Mouse (Mus musculus): ENCODE measurements around the gene Immp2l. TPM values are rescaled to one million over a fixed set of nuclear protein-coding genes. Genes with fewer than 3 reads are reported as not detected.

The Immp2l gene
- polyA plus RNA-seq, 1 experiment, result 129 TPM

GRCm38 (mm10) chr12:41941853-41942252 is 918.0 kb downstream of the Immp2l start:
- Histone ChIP-seq H3K4me3 (ENCODE audit: insufficient read depth, low read depth, low read length) (no peak overlapping the region), H3K27ac (replicated peaks; ENCODE audit: low read depth, low read length) (no peak overlapping the region), H3K4me1 (ENCODE audit: control insufficient read depth, insufficient read depth, insufficient read length, low read length) (no peaks in the 10 kb centered on the region)

GRCm38 (mm10) chr12:41944079-41944672 is 920.3 kb downstream of the Immp2l start:
- Histone ChIP-seq H3K27ac (replicated peaks; ENCODE audit: low read depth, low read length) (no peak overlapping the region), H3K4me1 (ENCODE audit: control insufficient read depth, insufficient read depth, insufficient read length, low read length) (no peaks in the 10 kb centered on the region), H3K4me3 (ENCODE audit: insufficient read depth, low read depth, low read length) (no peak overlapping the region)

- no peaks in the 10 kb centered on the region for H3K4me1 ChIP-seq (ENCODE audit: control insufficient read depth, insufficient read depth, insufficient read length, low read length)
- H3K4me3 ChIP-seq (ENCODE audit: insufficient read depth, low read depth, low read length), result no peak overlapping the region
- H3K27ac ChIP-seq (replicated peaks; ENCODE audit: low read depth, low read length), result no peak overlapping the region
Measured at GRCm38 (mm10) chr12:41946536-41946935, 922.6 kb downstream of the Immp2l start.

GRCm38 (mm10) chr12:41949409-41949808 is 925.5 kb downstream of the Immp2l start:
- Histone ChIP-seq H3K27ac (replicated peaks; ENCODE audit: low read depth, low read length) (no peak overlapping the region), H3K4me1 (ENCODE audit: control insufficient read depth, insufficient read depth, insufficient read length, low read length) (no peaks in the 10 kb centered on the region), H3K4me3 (ENCODE audit: insufficient read depth, low read depth, low read length) (no peak overlapping the region)

GRCm38 (mm10) chr12:41949841-41950241 is 926.0 kb downstream of the Immp2l start:
- no peak overlapping the region for H3K4me3 ChIP-seq (ENCODE audit: insufficient read depth, low read depth, low read length)
- H3K27ac ChIP-seq (replicated peaks; ENCODE audit: low read depth, low read length), result peak overlapping the region; percentile 24; the same call in 1 of the 2 replicates
- no peaks in the 10 kb centered on the region for H3K4me1 ChIP-seq (ENCODE audit: control insufficient read depth, insufficient read depth, insufficient read length, low read length)

GRCm38 (mm10) chr12:41950726-41951125 is 926.8 kb downstream of the Immp2l start:
- H3K4me1 ChIP-seq (ENCODE audit: control insufficient read depth, insufficient read depth, insufficient read length, low read length), result no peaks in the 10 kb centered on the region
- no peak overlapping the region for H3K4me3 ChIP-seq (ENCODE audit: insufficient read depth, low read depth, low read length)
- no peak overlapping the region for H3K27ac ChIP-seq (replicated peaks; ENCODE audit: low read depth, low read length)

- H3K4me3 ChIP-seq (ENCODE audit: insufficient read depth, low read depth, low read length), result no peak overlapping the region
- H3K4me1 ChIP-seq (ENCODE audit: control insufficient read depth, insufficient read depth, insufficient read length, low read length), result no peaks in the 10 kb centered on the region
- H3K27ac ChIP-seq (replicated peaks; ENCODE audit: low read depth, low read length), result no peak overlapping the region
Measured at GRCm38 (mm10) chr12:41961038-41961437, 937.1 kb downstream of the Immp2l start.

DNA sequence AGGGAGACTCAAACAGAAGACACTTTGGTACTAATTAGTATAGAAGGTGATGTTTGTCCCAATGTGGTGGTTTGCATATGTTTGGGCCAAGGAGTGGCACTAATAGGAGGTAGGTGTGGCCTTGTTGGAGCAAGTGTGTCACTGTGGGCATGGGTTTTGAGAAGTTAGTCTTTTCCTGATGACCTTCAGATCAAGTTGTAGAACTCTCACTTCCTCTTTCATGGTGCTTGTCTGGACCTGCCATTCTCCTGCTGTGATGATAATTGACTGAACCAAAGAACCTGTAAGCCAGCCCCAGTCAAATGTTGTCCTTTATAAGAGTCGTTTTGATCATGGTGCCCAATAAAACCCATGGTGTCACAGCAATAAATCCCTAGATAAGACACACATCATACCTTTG is 967.5 kb downstream of the Immp2l start:
- no peaks in the 10 kb centered on the region for H3K4me1 ChIP-seq (ENCODE audit: control insufficient read depth, insufficient read depth, insufficient read length, low read length)
- H3K27ac ChIP-seq (replicated peaks; ENCODE audit: low read depth, low read length), result no peak overlapping the region
- H3K4me3 ChIP-seq (ENCODE audit: insufficient read depth, low read depth, low read length), result no peak overlapping the region

Measured in brown adipose tissue, adult 24 weeks (tissue).